Mouse (Mus musculus): ENCODE measurements around the gene Eva1a. TPM values are rescaled to one million over a fixed set of nuclear protein-coding genes. Genes with fewer than 3 reads are reported as not detected.
A peak's percentile ranks its signal among the peaks of the same experiment; 100 is the strongest.

Eva1a gene
- polyA plus RNA-seq, 1 experiment = 0.79 TPM

DNA sequence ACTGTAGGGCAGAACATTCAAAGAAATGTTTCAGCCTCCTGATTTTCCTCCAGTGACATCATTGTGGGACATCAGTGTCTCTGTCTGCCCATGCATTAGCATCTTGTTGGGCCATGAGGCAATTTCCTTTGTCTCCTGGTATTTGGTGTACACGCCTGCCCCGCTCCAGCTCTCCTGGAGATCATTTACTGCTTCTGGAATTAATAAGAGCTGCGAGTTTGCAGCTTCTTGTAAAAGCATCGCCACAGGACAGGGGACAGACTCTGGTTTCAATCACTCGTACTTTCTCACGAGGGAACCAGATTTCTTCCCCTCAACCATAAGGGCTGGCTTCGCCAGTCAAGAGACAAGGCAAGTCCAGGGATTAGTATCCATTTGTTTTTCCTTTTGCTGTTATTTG is 3.6 kb upstream of the Eva1a start:
- H3K27me3 ChIP-seq (ENCODE audit: control insufficient read depth, insufficient read depth, low read length, poor library complexity, severe bottlenecking) = no peaks in the 10 kb centered on the region
- H3K9ac ChIP-seq (ENCODE audit: low read depth, poor library complexity, severe bottlenecking) = no peak overlapping the region
- no peak overlapping the region for H3K27ac ChIP-seq (ENCODE audit: insufficient read depth, low read length)
- H3K4me3 ChIP-seq (ENCODE audit: low read depth, low read length) = no peak overlapping the region
- H3K36me3 ChIP-seq (ENCODE audit: control insufficient read depth, insufficient read depth, low read length, poor library complexity, severe bottlenecking) = no peaks in the 10 kb centered on the region
- no peaks in the 10 kb centered on the region for H3K4me1 ChIP-seq (ENCODE audit: control insufficient read depth, insufficient read depth, low read length)
- no peaks in the 10 kb centered on the region for H3K9me3 ChIP-seq (replicated peaks; ENCODE audit: control insufficient read depth, insufficient read depth, low read length, poor library complexity, severe bottlenecking)
- TF ChIP-seq CTCF (IDR thresholded peaks at IDR 0.05; ENCODE audit: low read depth, low read length) = no peak
- no peak for TF ChIP-seq POLR2A (IDR thresholded peaks at IDR 0.05; ENCODE audit: insufficient read depth, low read length)
- TF ChIP-seq EP300 (IDR thresholded peaks at IDR 0.05; ENCODE audit: insufficient read depth, low read depth, low read length) = no peak

DNA sequence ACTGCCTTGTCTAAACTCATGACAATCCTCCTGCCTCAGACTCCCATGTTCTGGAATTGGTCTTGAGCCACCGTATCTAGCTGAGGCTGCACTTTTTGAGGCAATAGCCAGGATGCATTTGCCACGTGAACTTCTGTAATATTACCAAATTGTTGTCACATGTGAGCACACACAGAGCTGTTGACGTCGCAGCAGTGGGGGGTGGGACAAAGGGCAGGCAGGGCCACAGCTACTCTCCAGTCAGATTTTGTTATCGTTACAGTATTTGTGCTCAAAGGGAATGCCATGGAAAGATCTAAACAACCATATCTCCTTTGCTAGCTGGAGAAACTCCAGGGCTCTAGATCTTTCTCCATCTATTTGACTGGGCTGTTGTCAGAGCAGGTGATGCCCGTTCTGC is 1.6 kb upstream of the Eva1a start:
- Histone ChIP-seq H3K36me3 (ENCODE audit: control insufficient read depth, insufficient read depth, low read length, poor library complexity, severe bottlenecking) (no peaks in the 10 kb centered on the region), H3K9me3 (replicated peaks; ENCODE audit: control insufficient read depth, insufficient read depth, low read length, poor library complexity, severe bottlenecking) (no peaks in the 10 kb centered on the region), H3K4me1 (ENCODE audit: control insufficient read depth, insufficient read depth, low read length) (peaks cover 2% of the 10 kb centered on the region), H3K27ac (ENCODE audit: insufficient read depth, low read length) (no peak overlapping the region), H3K9ac (ENCODE audit: low read depth, poor library complexity, severe bottlenecking) (no peak overlapping the region), H3K4me3 (ENCODE audit: low read depth, low read length) (no peak overlapping the region), H3K27me3 (ENCODE audit: control insufficient read depth, insufficient read depth, low read length, poor library complexity, severe bottlenecking) (no peaks in the 10 kb centered on the region)
- no peak for TF ChIP-seq EP300 (IDR thresholded peaks at IDR 0.05; ENCODE audit: insufficient read depth, low read depth, low read length)
- TF ChIP-seq POLR2A (IDR thresholded peaks at IDR 0.05; ENCODE audit: insufficient read depth, low read length) = no peak
- no peak for TF ChIP-seq CTCF (IDR thresholded peaks at IDR 0.05; ENCODE audit: low read depth, low read length)

DNA sequence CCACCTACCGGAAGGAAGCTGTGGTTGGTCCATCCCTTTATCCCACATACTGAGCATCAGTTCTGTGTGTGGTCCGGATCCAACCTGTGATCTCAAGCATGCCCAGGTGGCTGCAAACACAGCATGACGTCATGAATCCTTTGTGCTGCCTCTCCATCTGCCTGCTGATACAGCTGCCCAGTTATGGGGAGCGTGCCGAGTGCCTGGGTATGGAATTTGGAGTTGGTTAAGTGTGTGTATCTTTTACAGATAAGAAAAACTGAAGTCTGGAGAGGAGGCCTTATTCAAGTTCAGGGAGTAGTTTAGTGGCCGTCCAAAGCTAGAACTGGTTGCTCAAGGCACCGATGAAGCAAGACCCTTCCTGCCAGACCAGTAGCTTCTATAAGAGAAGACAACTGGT is 875 bp upstream of the Eva1a start:
- no peak for TF ChIP-seq CTCF (IDR thresholded peaks at IDR 0.05; ENCODE audit: low read depth, low read length)
- no peak for TF ChIP-seq POLR2A (IDR thresholded peaks at IDR 0.05; ENCODE audit: insufficient read depth, low read length)
- TF ChIP-seq EP300 (IDR thresholded peaks at IDR 0.05; ENCODE audit: insufficient read depth, low read depth, low read length) = no peak
- no peak overlapping the region for H3K4me3 ChIP-seq (ENCODE audit: low read depth, low read length)
- H3K27ac ChIP-seq (ENCODE audit: insufficient read depth, low read length) = no peak overlapping the region
- H3K9ac ChIP-seq (ENCODE audit: low read depth, poor library complexity, severe bottlenecking) = no peak overlapping the region
- H3K4me1 ChIP-seq (ENCODE audit: control insufficient read depth, insufficient read depth, low read length) = peaks cover 2% of the 10 kb centered on the region
- no peaks in the 10 kb centered on the region for H3K27me3 ChIP-seq (ENCODE audit: control insufficient read depth, insufficient read depth, low read length, poor library complexity, severe bottlenecking)
- no peaks in the 10 kb centered on the region for H3K36me3 ChIP-seq (ENCODE audit: control insufficient read depth, insufficient read depth, low read length, poor library complexity, severe bottlenecking)
- no peaks in the 10 kb centered on the region for H3K9me3 ChIP-seq (replicated peaks; ENCODE audit: control insufficient read depth, insufficient read depth, low read length, poor library complexity, severe bottlenecking)

DNA sequence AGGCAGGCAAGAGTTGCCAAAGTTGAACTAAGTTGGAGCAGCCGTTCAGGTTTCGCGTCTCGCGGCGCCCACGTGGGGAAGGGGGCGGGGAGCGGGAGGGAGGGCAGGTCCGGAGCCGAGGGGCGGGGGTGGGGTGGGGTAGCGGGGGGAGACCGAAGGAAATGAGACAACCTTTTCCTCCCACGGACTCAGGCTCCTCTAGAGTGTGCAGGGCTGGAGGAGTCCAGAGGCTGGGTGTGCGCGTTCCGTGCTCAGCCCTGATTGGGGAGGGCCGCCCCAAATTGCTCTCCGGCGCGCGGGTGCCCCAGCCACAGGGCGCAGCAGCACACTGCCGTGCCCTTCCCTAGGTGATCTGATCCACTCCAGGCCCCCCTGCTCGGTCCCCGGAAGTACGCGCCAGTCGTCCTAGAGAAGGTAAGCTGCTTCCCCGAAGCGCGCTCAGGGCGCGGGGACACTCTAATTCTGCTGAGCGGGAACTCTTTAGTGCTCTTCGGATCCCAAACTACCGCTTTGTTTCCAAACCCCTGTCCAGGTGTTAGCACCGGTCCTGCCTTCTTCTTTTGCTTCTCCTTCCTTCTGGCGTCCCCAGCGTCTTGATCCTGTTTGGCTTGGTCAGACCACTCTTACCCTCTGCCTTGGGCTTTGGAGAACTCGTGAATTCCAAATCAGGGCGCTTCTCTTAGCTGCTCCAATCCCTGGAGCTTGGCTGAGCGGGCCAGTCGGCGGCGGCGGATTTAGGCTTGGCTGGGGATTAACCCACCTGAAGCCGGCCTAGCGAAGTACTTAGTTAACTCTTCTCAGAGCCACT is 849 bp downstream of the Eva1a start:
- no peak for TF ChIP-seq EP300 (IDR thresholded peaks at IDR 0.05; ENCODE audit: insufficient read depth, low read depth, low read length)
- TF ChIP-seq CTCF (IDR thresholded peaks at IDR 0.05; ENCODE audit: low read depth, low read length) = no peak
- no peak for TF ChIP-seq POLR2A (IDR thresholded peaks at IDR 0.05; ENCODE audit: insufficient read depth, low read length)

DNA sequence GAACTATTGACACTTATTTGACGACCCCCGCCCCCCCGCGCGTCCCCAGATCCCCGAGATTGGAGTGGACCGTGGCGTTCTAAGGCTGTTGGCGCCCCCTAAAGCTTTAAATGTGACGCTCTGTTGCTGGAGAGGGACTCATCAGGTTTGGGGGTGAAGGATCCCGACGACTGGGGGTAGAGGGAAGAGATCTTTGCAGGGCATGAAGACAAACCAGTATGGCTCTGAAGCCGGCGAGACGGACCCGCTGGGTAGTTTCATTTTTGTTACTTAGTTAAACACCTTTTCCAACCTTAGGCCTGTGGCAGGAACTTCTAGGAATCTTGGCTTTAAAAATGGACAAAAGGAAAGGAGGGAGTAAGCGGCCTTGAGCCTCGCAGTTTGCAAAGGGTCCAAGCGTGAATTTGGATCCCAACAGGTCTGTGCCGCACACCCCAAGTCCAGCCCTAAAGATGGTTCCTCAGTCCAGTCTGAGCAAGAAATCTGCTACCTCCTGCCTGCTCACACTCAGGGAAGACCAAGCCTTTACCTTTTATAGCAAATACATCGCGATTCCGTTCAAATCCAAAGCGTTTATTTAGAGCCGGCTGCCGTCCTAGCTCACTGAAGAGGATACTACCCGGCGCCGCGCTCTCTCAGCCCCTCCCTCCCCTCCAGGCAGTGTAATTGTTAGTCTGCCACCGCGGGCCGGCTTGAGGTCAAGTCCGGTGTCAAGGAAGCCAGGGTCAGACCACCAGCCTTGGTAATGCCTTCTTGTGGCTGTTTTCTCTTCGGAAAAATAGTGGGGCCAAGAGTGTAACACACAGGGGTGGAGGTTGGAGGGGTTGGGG is 1.7 kb downstream of the Eva1a start:
- H3K27me3 ChIP-seq (ENCODE audit: control insufficient read depth, insufficient read depth, low read length, poor library complexity, severe bottlenecking) = no peaks in the 10 kb centered on the region
- H3K36me3 ChIP-seq (ENCODE audit: control insufficient read depth, insufficient read depth, low read length, poor library complexity, severe bottlenecking) = no peaks in the 10 kb centered on the region
- no peaks in the 10 kb centered on the region for H3K9me3 ChIP-seq (replicated peaks; ENCODE audit: control insufficient read depth, insufficient read depth, low read length, poor library complexity, severe bottlenecking)
- TF ChIP-seq EP300 (IDR thresholded peaks at IDR 0.05; ENCODE audit: insufficient read depth, low read depth, low read length) (peak; percentile 71; the same call in 1 of the 2 replicates), POLR2A (IDR thresholded peaks at IDR 0.05; ENCODE audit: insufficient read depth, low read length) (no peak), CTCF (IDR thresholded peaks at IDR 0.05; ENCODE audit: low read depth, low read length) (peak; percentile 20)
- peaks cover 2% of the 10 kb centered on the region for H3K4me1 ChIP-seq (ENCODE audit: control insufficient read depth, insufficient read depth, low read length)
- H3K9ac ChIP-seq (ENCODE audit: low read depth, poor library complexity, severe bottlenecking) = peak overlapping the region; percentile 66
- peak overlapping the region; percentile 55 for H3K4me3 ChIP-seq (ENCODE audit: low read depth, low read length)
- H3K27ac ChIP-seq (ENCODE audit: insufficient read depth, low read length) = no peak overlapping the region

More for the DNA sequence above, 849 bp downstream of the Eva1a start:
- no peaks in the 10 kb centered on the region for H3K27me3 ChIP-seq (ENCODE audit: control insufficient read depth, insufficient read depth, low read length, poor library complexity, severe bottlenecking)
- H3K27ac ChIP-seq (ENCODE audit: insufficient read depth, low read length) = no peak overlapping the region
- no peaks in the 10 kb centered on the region for H3K9me3 ChIP-seq (replicated peaks; ENCODE audit: control insufficient read depth, insufficient read depth, low read length, poor library complexity, severe bottlenecking)
- peak overlapping the region; percentile 66 for H3K9ac ChIP-seq (ENCODE audit: low read depth, poor library complexity, severe bottlenecking)
- no peaks in the 10 kb centered on the region for H3K36me3 ChIP-seq (ENCODE audit: control insufficient read depth, insufficient read depth, low read length, poor library complexity, severe bottlenecking)
- peak overlapping the region; percentile 55 for H3K4me3 ChIP-seq (ENCODE audit: low read depth, low read length)
- H3K4me1 ChIP-seq (ENCODE audit: control insufficient read depth, insufficient read depth, low read length) = peaks cover 2% of the 10 kb centered on the region

Data from ES-Bruce4 (cell line).